Mouse (Mus musculus) CD4-positive, CD25-positive, alpha-beta regulatory T cell, adult 2 months (primary cell): Measurements from ENCODE around the gene 9430015G10Rik.
"Not testable (repeated sequence)": the region's sequence is repeated elsewhere in the genome, so short reads cannot be mapped to it uniquely, and the experiment has no call there.

Source experiments
- DNase-seq: peaks from one replicate; pipeline ENCODE4 v3.0.0-alpha.2; 2012; ENCODE audit warnings: low read depth, low spot score

Gene 9430015G10Rik

GRCm38 (mm10) chr4:156097770-156098366 lies 11.9 kb upstream of the 9430015G10Rik start:
- no peak for DNase-seq

- DNase-seq = no peak
Measured at GRCm38 (mm10) chr4:156099427-156099826, 10.4 kb upstream of the 9430015G10Rik start.

DNA sequence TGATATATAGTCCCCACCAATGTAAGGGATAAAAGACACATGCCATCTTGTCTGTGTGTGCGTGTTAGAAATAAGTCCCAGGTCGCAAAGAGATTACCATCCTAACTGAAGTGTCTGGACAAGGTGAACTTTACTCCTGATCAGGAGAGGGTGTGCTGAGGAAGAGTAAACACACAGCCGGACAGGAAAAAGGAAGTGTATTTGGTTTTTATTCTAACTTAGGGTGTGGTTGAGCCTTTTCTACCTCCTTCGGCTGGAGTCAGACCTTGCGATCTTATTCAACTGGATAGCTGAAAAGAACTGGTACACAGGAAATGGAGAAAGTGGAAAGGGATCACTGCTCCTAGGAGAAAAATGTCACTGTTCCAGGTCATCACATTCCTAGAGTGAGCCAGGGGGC lies 9.3 kb upstream of the 9430015G10Rik start:
- DNase-seq = no peak

DNA sequence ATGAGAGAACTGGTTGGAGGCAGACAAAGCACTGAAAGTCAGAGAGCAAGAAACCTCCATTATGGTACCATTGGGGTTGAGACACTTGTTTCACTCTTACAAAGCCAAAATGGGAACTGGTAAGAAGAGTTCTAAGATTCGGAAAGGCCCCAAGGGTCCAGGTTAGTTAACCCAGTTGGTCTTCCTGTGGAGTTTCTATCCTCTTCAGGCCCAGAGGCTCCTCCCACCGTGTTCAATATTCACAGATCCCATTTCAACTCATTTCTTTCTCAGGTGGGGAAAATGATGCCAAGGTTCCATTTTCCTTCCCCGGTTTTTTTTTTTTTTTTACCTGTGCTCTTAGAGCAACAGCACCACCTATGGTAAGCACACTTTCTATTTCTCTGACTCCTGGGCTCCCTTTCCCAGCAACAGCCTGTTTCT lies 8.3 kb upstream of the 9430015G10Rik start:
- DNase-seq = peak; percentile 49

- DNase-seq = no peak
Measured at GRCm38 (mm10) chr4:156103342-156103741, 6.4 kb upstream of the 9430015G10Rik start.

DNA sequence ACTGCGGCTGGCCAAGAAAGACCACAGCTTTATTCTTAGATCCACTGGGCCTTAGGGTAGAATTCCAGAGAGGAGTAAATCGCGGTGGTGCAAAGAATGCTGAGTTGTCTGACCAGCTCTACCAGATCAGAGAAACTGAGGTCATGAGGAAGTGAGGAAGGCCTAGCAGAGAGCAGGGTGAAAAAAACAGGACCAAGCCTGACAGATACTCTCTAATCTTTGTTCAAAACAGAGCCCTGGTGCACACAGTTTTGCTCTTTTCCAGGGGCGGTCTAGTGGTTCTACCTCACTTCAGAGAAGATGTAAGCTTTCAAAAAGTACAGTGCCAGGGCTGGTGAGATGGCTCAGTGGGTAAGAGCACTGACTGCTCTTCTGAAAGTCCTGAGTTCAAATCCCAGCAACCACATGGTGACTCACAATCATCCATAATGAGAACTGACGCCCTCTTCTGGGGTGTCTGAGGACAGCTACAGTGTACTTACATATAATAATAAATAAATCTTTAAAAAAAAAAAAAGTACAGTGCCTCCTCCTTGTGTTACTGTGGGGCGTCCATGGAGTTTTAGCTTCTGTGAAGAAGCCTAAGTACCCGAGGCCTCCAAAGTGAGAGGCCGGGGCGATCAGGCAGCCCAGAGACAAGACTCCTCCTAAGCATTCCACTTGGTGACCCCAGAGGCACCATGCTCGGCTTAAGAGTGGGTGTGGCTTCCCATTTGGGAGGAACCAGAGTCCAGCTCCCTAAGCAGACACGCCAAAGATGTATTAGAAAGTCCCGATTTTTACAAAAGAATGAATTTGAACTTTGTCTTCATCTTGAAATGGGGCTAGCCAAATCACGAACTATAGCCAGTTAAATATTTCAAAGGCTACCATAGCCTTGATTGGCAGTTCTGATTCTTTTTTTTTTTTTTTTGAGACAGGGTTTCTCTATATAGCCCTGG lies 906 bp upstream of the 9430015G10Rik start:
- peak; percentile 57 for DNase-seq

GRCm38 (mm10) chr4:156124077-156124476 lies 14.3 kb downstream of the 9430015G10Rik start:
- DNase-seq = no peak

DNA sequence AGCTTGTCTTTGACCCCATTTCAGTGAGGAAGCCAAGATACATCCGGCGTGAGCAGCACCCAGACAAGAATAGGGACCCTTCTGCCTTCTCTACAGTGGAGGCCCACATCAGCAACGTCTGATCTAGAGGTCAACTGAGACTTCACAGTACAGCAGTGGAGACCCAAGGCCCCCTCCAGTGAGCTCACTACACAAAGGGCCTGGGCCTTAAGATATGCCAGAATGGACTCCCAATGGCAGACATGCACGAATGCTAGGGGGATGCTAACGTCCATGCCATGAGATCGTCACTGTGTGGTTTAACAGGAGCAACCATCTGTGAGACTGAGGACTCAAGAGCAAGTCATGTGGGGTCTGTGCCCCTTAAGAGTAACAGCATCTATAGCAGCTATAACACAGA lies 15.6 kb downstream of the 9430015G10Rik start:
- DNase-seq = no peak

DNA sequence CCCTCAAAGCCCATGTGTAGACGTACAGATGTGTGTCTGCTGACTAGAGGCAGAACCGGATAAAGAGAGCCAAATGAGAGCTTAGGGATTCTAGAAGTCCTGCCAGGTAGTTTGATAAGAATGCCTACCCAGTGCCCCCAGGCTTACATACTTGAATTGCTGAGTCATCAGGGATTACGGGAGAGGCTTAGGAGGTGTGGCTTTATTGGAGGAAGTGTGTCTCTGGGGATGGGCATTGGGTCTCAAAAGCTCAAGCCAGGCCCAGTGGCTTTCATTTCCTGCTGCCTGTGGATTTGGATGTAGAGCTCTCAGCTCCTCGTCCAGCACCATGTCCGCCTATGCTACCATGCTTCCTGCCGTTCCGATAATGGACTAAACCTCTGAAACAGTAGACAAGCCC lies 17.1 kb downstream of the 9430015G10Rik start:
- no peak for DNase-seq

- no peak for DNase-seq
Measured at GRCm38 (mm10) chr4:156128746-156129145, 19.0 kb downstream of the 9430015G10Rik start.

- no peak for DNase-seq
Measured at GRCm38 (mm10) chr4:156130436-156130835, 20.7 kb downstream of the 9430015G10Rik start, which contains the start of gene Rnf223. Gene Rnf223 (plus strand): TSS chr4:156130513.

DNA sequence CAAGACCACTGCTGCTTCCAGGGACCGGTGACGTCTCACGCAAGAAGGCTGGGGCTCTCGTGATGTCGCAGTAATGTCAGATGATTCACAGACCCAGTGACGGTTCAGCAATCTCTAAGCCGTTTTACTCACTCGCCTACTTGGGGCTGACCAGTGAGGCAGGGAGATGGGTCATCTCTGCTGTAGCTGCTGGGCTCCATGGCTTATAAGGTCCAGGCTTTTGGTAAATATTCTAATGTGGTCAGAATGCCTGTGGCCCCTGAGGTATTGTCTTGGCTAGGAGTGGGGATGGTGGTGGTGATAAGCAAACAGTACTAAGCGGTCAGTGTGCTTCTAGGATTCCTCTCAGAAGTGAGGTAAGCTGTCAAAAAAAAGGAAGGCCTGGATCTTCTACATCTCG lies 21.2 kb downstream of the 9430015G10Rik start:
- no peak for DNase-seq

DNA sequence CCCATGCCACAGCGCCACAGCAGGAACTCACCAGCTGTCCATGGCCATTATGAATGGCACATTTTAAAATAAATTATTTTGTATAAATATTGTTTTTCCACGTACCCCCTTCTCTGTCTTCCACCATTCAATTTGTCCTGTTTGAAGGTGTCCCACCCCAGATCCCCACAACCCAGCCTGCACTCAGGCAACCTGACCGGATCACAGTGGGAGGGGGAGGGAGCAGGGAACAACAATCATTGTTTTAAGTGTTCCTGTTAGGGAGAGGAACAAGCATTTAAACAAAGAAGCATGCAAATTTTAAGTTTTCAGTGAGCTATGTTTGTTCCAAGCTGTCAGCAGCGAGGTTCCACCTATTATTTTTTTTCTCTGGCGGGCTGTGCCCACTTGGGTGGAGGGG lies 23.6 kb downstream of the 9430015G10Rik start:
- DNase-seq = no peak

DNA sequence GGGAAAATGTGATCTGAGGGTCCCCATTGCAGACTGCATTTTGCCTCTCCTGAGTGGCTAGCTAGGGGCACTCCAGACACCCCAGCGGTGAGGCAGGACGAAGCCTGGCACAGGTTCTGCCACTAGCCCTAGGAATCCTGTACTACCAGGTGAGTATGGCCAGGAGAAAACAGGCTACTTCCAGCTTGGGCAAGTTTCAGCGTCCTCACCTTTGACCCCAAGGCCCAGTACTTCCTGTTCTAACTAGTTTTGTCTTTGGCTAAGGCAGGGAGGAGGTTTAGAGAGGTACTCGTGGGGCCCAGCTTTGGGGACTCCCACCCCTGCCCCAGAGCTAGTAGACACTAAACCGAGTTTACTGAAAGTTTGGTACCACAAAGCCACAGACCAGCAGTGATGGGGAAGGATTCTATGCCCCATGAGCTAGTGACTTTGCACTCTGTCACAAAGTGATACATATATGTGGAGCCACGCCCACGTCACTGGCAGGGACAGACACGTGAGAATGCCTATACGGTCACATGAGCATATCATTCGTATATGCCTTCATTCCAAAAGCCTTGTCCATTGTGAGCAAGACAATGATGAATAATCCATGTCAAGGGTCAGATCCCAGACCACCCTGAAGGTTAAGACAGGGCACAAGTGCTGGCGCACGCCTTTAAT lies 24.3 kb downstream of the 9430015G10Rik start:
- DNase-seq = no peak

- DNase-seq = no peak
Measured at GRCm38 (mm10) chr4:156135112-156135511, 25.3 kb downstream of the 9430015G10Rik start.

DNA sequence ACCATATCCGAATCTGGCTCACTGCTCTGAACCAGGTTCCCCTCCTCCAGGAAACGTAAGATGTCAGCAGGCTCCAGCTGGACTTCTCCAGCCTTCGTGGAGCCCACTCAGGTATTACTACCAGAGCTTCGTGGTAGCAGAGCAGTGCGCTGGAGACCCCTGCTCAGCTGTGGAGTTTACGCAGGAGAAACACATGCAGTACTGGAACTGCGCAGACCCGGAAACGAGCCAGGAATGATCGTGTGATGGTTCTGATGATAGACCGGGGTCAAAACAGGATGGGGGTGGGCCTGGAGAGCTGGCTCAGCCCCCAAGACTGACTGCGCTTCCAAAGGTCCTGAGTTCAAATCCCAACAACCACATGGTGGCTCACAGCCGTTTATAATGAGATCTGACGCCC lies 26.0 kb downstream of the 9430015G10Rik start:
- DNase-seq = no peak

- DNase-seq = no peak
Measured at GRCm38 (mm10) chr4:156136285-156137100, 26.7 kb downstream of the 9430015G10Rik start.

DNA sequence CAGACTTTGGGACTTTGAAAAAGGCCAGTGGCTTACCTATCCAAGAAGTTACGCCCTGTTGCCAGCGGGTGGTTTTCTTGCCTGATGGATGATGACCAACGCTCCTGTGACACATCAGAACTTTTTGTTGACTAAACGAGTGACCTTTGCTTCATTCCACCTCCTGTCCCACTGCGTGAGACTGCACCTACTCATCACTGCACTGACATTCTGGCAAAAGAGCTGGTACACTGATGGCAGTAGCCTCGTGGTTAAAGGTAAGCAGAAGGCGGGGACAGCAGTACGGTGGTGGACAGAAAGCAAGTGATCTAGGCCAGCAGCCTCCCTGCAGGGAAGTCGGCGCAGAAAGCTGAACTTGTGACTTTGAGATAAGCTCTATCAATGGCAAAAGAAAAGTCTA lies 41.1 kb downstream of the 9430015G10Rik start:
- not testable (repeated sequence) for DNase-seq

GRCm38 (mm10) chr4:156154771-156155170 lies 45.0 kb downstream of the 9430015G10Rik start:
- DNase-seq = no peak

- peak; percentile 48 for DNase-seq
Measured at GRCm38 (mm10) chr4:156166477-156166876, 56.7 kb downstream of the 9430015G10Rik start.

DNA sequence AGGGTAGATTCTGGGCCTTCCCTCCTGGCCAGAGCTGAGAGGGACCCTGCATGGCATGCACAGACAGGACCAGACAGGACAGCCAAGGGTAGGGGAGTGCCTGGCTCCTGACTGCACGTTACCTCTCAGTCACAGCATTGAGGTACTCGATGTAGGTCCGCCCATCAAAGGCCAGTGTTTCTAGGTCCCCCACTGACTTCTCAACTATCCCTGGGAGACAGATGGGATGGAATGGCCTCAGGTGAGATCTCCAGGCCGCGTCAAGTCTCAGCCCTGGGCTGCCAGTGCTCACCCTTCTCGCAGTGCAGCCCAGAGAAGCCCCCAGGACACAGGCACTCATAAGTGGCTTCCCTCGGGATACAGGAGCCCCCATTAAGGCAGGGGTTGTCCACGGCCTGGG lies 58.8 kb downstream of the 9430015G10Rik start:
- no peak for DNase-seq
